22 mouse cellular contexts compared by ENCODE assay signal in genomic region chr17:31285867-31286266, GRCm38 (mm10). TPM values are rescaled to one million over a fixed set of nuclear protein-coding genes. Genes with fewer than 3 reads are reported as not detected.
DNase-seq lines count a peak whose midpoint lies in the region; ATAC-seq and TF ChIP-seq lines count a peak whose summit lies in the region.
"Had no signal": no experiment of that assay in that cellular context is flagged by ENCODE, and none has a peak within 500 bp of the region (broad histone marks: within the 10 kb centered on the region; RNA-seq: fewer than 3 reads in every experiment).

No protein-coding gene starts in this region.

- TF ChIP-seq POLR2A in bone marrow macrophage, adult 2 months (IDR thresholded peaks at IDR 0.05; ENCODE audit: borderline replicate concordance, low read depth, low read length) = no peak

- TF ChIP-seq CTCF in lung, postnatal 0 days (IDR thresholded peaks at IDR 0.05) = no peak
- TF ChIP-seq CTCF in bone marrow macrophage, adult 2 months (IDR thresholded peaks at IDR 0.05; ENCODE audit: low read depth, low read length) = no peak

- no peak for ATAC-seq in lung, postnatal 0 days
- ATAC-seq in megakaryocyte progenitor cell, adult 5-6 weeks (replicated peaks; ENCODE audit: poor library complexity) = peak; percentile 35; the same call in 1 of the 2 replicates
- ATAC-seq: forebrain, embryonic 16.5 days; intestine, embryonic 15.5 days; midbrain, embryonic 16.5 days had no signal

- peak; percentile 28 for DNase-seq in lung, postnatal 0 days (ENCODE audit: low spot score)
- no peak for DNase-seq in lung, postnatal 4 days
- peak; percentile 52 to 60 for DNase-seq in B cell, adult 2 months
- no peak for DNase-seq in cerebellum, postnatal 36 days
- DNase-seq in urinary bladder, postnatal 14 days (ENCODE audit: low spot score) = no peak
- DNase-seq: adrenal gland, postnatal 25 days; cerebellum, adult 11-12 months; gastrocnemius, postnatal 36 days; heart, postnatal 4 days; kidney, adult 9 months; kidney, postnatal 14 days; thymus, postnatal 25 days had no signal

- no peak overlapping the region for H3K4me3 ChIP-seq in lung, postnatal 0 days (ENCODE audit: low read depth, low read length)
- no peak overlapping the region for H3K4me3 ChIP-seq in bone marrow macrophage, adult 2 months (ENCODE audit: insufficient read depth, low read length)
- H3K4me3 ChIP-seq: embryonic facial prominence, embryonic 10.5 days; heart, embryonic 10.5 days; hindbrain, embryonic 15.5 days; intestine, embryonic 15.5 days; neural tube, embryonic 15.5 days had no signal

- no peak overlapping the region for H3K9ac ChIP-seq in lung, postnatal 0 days (replicated peaks; ENCODE audit: low read depth)
- H3K9ac ChIP-seq: hindbrain, embryonic 15.5 days; intestine, embryonic 15.5 days; neural tube, embryonic 15.5 days had no signal

- H3K27ac ChIP-seq in lung, postnatal 0 days (ENCODE audit: low read length) = no peak overlapping the region
- H3K27ac ChIP-seq in bone marrow macrophage, adult 2 months (ENCODE audit: insufficient read depth, low read depth, low read length) = peak overlapping the region; percentile 78
- H3K27ac ChIP-seq: embryonic facial prominence, embryonic 10.5 days; heart, embryonic 10.5 days; hindbrain, embryonic 15.5 days; intestine, embryonic 15.5 days; neural tube, embryonic 15.5 days had no signal

- no peaks in the 10 kb centered on the region for H3K9me3 ChIP-seq in lung, postnatal 0 days (ENCODE audit: low read length)
- H3K9me3 ChIP-seq: embryonic facial prominence, embryonic 10.5 days; heart, embryonic 10.5 days; hindbrain, embryonic 15.5 days; intestine, embryonic 15.5 days; neural tube, embryonic 15.5 days had no signal

- no peaks in the 10 kb centered on the region for H3K36me3 ChIP-seq in lung, postnatal 0 days (ENCODE audit: insufficient read depth, low read length)
- H3K36me3 ChIP-seq: embryonic facial prominence, embryonic 10.5 days; heart, embryonic 10.5 days; hindbrain, embryonic 15.5 days; intestine, embryonic 15.5 days; neural tube, embryonic 15.5 days had no signal

- 61% methylated on average over 2 of the region's 2 CpGs for WGBS in lung, postnatal 0 days

- no peaks in the 10 kb centered on the region for H3K4me1 ChIP-seq in lung, postnatal 0 days (ENCODE audit: insufficient read depth, low read depth, low read length)
- peaks cover 43% of the 10 kb centered on the region for H3K4me1 ChIP-seq in bone marrow macrophage, adult 2 months (ENCODE audit: control insufficient read depth, insufficient read depth, low read length)
- H3K4me1 ChIP-seq: heart, embryonic 10.5 days; intestine, embryonic 15.5 days had no signal

- no peak for TF ChIP-seq EP300 in lung, postnatal 0 days (IDR thresholded peaks at IDR 0.05)

- H3K4me2 ChIP-seq in lung, postnatal 0 days (replicated peaks; ENCODE audit: low read depth, low read length) = no peak overlapping the region
- H3K4me2 ChIP-seq: hindbrain, embryonic 15.5 days; intestine, embryonic 15.5 days; neural tube, embryonic 15.5 days had no signal

- no peaks in the 10 kb centered on the region for H3K27me3 ChIP-seq in lung, postnatal 0 days (replicated peaks; ENCODE audit: insufficient read depth, low read length)
- H3K27me3 ChIP-seq: hindbrain, embryonic 15.5 days; intestine, embryonic 15.5 days; neural tube, embryonic 15.5 days had no signal

RNA-seq across cellular contexts. Expression of gene Slc37a1, which starts 0.7 kb away (rescaled TPM):
- 25.2 and 33.9 TPM in 2 replicates for polyA plus RNA-seq in lung, postnatal 0 days (2015; fragmentation: Nextera tagmentation; extraction: Ambion mirVana)
- polyA plus RNA-seq in bone marrow macrophage, adult 2 months (2012; ENCODE audit: insufficient read depth, insufficient read length, missing spikeins) = 7.5 and 11.6 TPM in 2 replicates
- total RNA-seq in megakaryocyte progenitor cell, adult 5-6 weeks (2015) = 9.8 TPM in 2 replicates
- 6.2 and 8.3 TPM in 2 replicates for total RNA-seq in megakaryocyte progenitor cell, adult 5-6 weeks (2017)

RNA-seq across cellular contexts. Expression of gene Rsph1, which starts 8.7 kb away (rescaled TPM):
- 21.4 and 25.2 TPM in 2 replicates for polyA plus RNA-seq in lung, postnatal 0 days (2015; fragmentation: Nextera tagmentation; extraction: Ambion mirVana)
- not detected in 2 replicates for polyA plus RNA-seq in bone marrow macrophage, adult 2 months (2012; ENCODE audit: insufficient read depth, insufficient read length, missing spikeins)
- 0.72 and 1.4 TPM in 2 replicates for total RNA-seq in megakaryocyte progenitor cell, adult 5-6 weeks (2015)
- 1.8 and 3.0 TPM in 2 replicates for total RNA-seq in megakaryocyte progenitor cell, adult 5-6 weeks (2017)
- total RNA-seq: liver, adult 2 months had no signal
- polyA plus RNA-seq: liver, adult 2 months had no signal

Comparison
In these comparisons a context has a peak if more than half of its experiments do, and no peak if none do; other contexts are left out.
1. DNase-seq: peak in lung, postnatal 0 days (single experiment) and B cell, adult 2 months (2 of 2); none in lung, postnatal 4 days (0 of 2), cerebellum, postnatal 36 days (0 of 2) and urinary bladder, postnatal 14 days (single experiment).
2. RNA of gene Rsph1, which starts 8.7 kb away (polyA plus RNA-seq): 21.4 to 25.2 TPM in lung, postnatal 0 days; not detected in bone marrow macrophage, adult 2 months; every median in the first group is over 10 times any median in the second.